In genomic region chr11:75397452-75397851, GRCm38 (mm10) we compare ENCODE assay signal across 30 mouse cellular contexts. TPM values are rescaled to one million over a fixed set of nuclear protein-coding genes. Genes with fewer than 3 reads are reported as not detected.
DNase-seq lines count a peak whose midpoint lies in the region; ATAC-seq and TF ChIP-seq lines count a peak whose summit lies in the region.
"Had no signal": no experiment of that assay in that cellular context is flagged by ENCODE, and none has a peak within 500 bp of the region (broad histone marks: within the 10 kb centered on the region; RNA-seq: fewer than 3 reads in every experiment).

No protein-coding gene starts in this region.

- DNase-seq in heart, adult 8-10 months (ENCODE audit: low spot score), result no peak
- DNase-seq in brain, adult 2 months (ENCODE audit: low read depth, low spot score), result peak; percentile 61
- peak; percentile 39 for DNase-seq in forebrain, postnatal 0 days
- no peak for DNase-seq in cerebellum, postnatal 4 days (ENCODE audit: low spot score in 2 of 2)
- DNase-seq: adrenal gland, postnatal 14 days; cerebellum, adult 18-20 months; cerebellum, postnatal 10 days; gastrocnemius, postnatal 36 days; heart, postnatal 10 days; kidney, adult 18-20 months; kidney, postnatal 25 days; right cerebral cortex, postnatal 4 days; thymus, adult 2 months; thymus, postnatal 36 days had no signal

- peak overlapping the region; percentile 57 for H3K27ac ChIP-seq in forebrain, embryonic 15.5 days (replicated peaks)
- no peak overlapping the region for H3K27ac ChIP-seq in forebrain, embryonic 12.5 days
- 0 out of 2 replicates have a peak overlapping the region, but pooled peaks have one; percentile 23 for H3K27ac ChIP-seq in heart, embryonic 15.5 days
- peak overlapping the region; percentile 75 for H3K27ac ChIP-seq in forebrain, postnatal 0 days (ENCODE audit: low read depth, low read length)
- H3K27ac ChIP-seq: kidney, embryonic 15.5 days; limb, embryonic 13.5 days; lung, embryonic 15.5 days; midbrain, embryonic 10.5 days; neural tube, embryonic 13.5 days; stomach, postnatal 0 days had no signal

- WGBS in forebrain, embryonic 15.5 days, result 50% methylated on average over 7 of the region's 7 CpGs
- WGBS in forebrain, embryonic 12.5 days, result 79% methylated on average over 7 of the region's 7 CpGs
- WGBS in heart, embryonic 15.5 days, result 31% methylated on average over 7 of the region's 7 CpGs
- WGBS in forebrain, postnatal 0 days, result 47% methylated on average over 7 of the region's 7 CpGs

- no peak for ATAC-seq in forebrain, embryonic 15.5 days (replicated peaks)
- no peak for ATAC-seq in forebrain, embryonic 12.5 days (ENCODE audit: low FRiP score)
- ATAC-seq in heart, embryonic 15.5 days (replicated peaks; ENCODE audit: insufficient number of reproducible peaks, insufficient read depth, low FRiP score, low read depth), result no peak
- ATAC-seq in forebrain, postnatal 0 days, result peak; percentile 72
- ATAC-seq: CD4-positive, CD25-positive, alpha-beta regulatory T cell, adult 4 months; hindbrain, embryonic 16.5 days; midbrain, embryonic 15.5 days had no signal

- H3K9ac ChIP-seq in forebrain, embryonic 15.5 days (replicated peaks), result no peak overlapping the region
- no peak overlapping the region for H3K9ac ChIP-seq in forebrain, embryonic 12.5 days
- no peak overlapping the region for H3K9ac ChIP-seq in heart, embryonic 15.5 days
- H3K9ac ChIP-seq in forebrain, postnatal 0 days, result 0 out of 2 replicates have a peak overlapping the region, but pooled peaks have one; percentile 3
- H3K9ac ChIP-seq: kidney, embryonic 15.5 days; limb, embryonic 13.5 days; lung, embryonic 15.5 days; midbrain, embryonic 15.5 days; neural tube, embryonic 13.5 days had no signal

- no peaks in the 10 kb centered on the region for H3K27me3 ChIP-seq in forebrain, embryonic 15.5 days
- H3K27me3 ChIP-seq in forebrain, embryonic 12.5 days, result no peaks in the 10 kb centered on the region
- no peaks in the 10 kb centered on the region for H3K27me3 ChIP-seq in heart, embryonic 15.5 days
- H3K27me3 ChIP-seq in forebrain, postnatal 0 days (ENCODE audit: insufficient read depth, low read length), result no peaks in the 10 kb centered on the region
- H3K27me3 ChIP-seq: kidney, embryonic 15.5 days; limb, embryonic 13.5 days; lung, embryonic 15.5 days; midbrain, embryonic 15.5 days; neural tube, embryonic 13.5 days had no signal

- H3K9me3 ChIP-seq in forebrain, embryonic 15.5 days, result no peaks in the 10 kb centered on the region
- H3K9me3 ChIP-seq in forebrain, embryonic 12.5 days, result no peaks in the 10 kb centered on the region
- H3K9me3 ChIP-seq in heart, embryonic 15.5 days (replicated peaks), result no peaks in the 10 kb centered on the region
- H3K9me3 ChIP-seq in forebrain, postnatal 0 days (ENCODE audit: low read length), result no peaks in the 10 kb centered on the region
- H3K9me3 ChIP-seq: kidney, embryonic 15.5 days; lung, embryonic 15.5 days; midbrain, embryonic 10.5 days; midbrain, embryonic 15.5 days; neural tube, embryonic 13.5 days had no signal

- no peak overlapping the region for H3K4me3 ChIP-seq in forebrain, embryonic 15.5 days
- no peak overlapping the region for H3K4me3 ChIP-seq in forebrain, embryonic 12.5 days (replicated peaks)
- H3K4me3 ChIP-seq in heart, embryonic 15.5 days, result no peak overlapping the region
- H3K4me3 ChIP-seq in forebrain, postnatal 0 days (ENCODE audit: low read depth, low read length), result no peak overlapping the region
- H3K4me3 ChIP-seq: erythroblast, embryonic 14.5 days; kidney, embryonic 15.5 days; limb, embryonic 13.5 days; lung, embryonic 15.5 days; midbrain, embryonic 10.5 days; midbrain, embryonic 15.5 days; neural tube, embryonic 13.5 days had no signal

- H3K4me2 ChIP-seq in forebrain, embryonic 15.5 days (replicated peaks), result no peak overlapping the region
- no peak overlapping the region for H3K4me2 ChIP-seq in forebrain, embryonic 12.5 days
- H3K4me2 ChIP-seq in heart, embryonic 15.5 days, result peak overlapping the region; percentile 36
- no peak overlapping the region for H3K4me2 ChIP-seq in forebrain, postnatal 0 days (ENCODE audit: low read depth)
- H3K4me2 ChIP-seq: kidney, embryonic 15.5 days; limb, embryonic 13.5 days; liver, embryonic 11.5 days; lung, embryonic 15.5 days; midbrain, embryonic 15.5 days; neural tube, embryonic 13.5 days had no signal

- TF ChIP-seq CTCF in forebrain, postnatal 0 days (IDR thresholded peaks at IDR 0.05; ENCODE audit: low read depth), result no peak

- H3K4me1 ChIP-seq in forebrain, embryonic 15.5 days, result peaks cover 11% of the 10 kb centered on the region; the same call in 1 of the 2 replicates
- no peaks in the 10 kb centered on the region for H3K4me1 ChIP-seq in forebrain, embryonic 12.5 days
- peaks cover 6% of the 10 kb centered on the region for H3K4me1 ChIP-seq in heart, embryonic 15.5 days (replicated peaks)
- peaks cover 6% of the 10 kb centered on the region; the same call in 1 of the 2 replicates for H3K4me1 ChIP-seq in forebrain, postnatal 0 days (ENCODE audit: insufficient read depth)
- H3K4me1 ChIP-seq: kidney, embryonic 15.5 days; limb, embryonic 13.5 days; midbrain, embryonic 15.5 days had no signal

- H3K36me3 ChIP-seq in forebrain, embryonic 15.5 days, result no peaks in the 10 kb centered on the region
- H3K36me3 ChIP-seq in forebrain, embryonic 12.5 days (replicated peaks), result no peaks in the 10 kb centered on the region; the same call in 1 of the 2 replicates
- H3K36me3 ChIP-seq in heart, embryonic 15.5 days, result peaks cover 4% of the 10 kb centered on the region; the same call in 1 of the 2 replicates
- H3K36me3 ChIP-seq in forebrain, postnatal 0 days (ENCODE audit: insufficient read depth), result no peaks in the 10 kb centered on the region
- H3K36me3 ChIP-seq: lung, embryonic 15.5 days; midbrain, embryonic 15.5 days; neural tube, embryonic 13.5 days had no signal

RNA-seq across cellular contexts. Expression of gene Serpinf1, which starts 25.0 kb away (rescaled TPM):
- polyA plus RNA-seq in forebrain, embryonic 15.5 days (2015; fragmentation: Nextera tagmentation; extraction: Ambion mirVana), result 21.4 and 27.2 TPM in 2 replicates
- polyA plus RNA-seq in forebrain, embryonic 12.5 days (2016; fragmentation: Nextera tagmentation; extraction: Ambion mirVana), result 35.8 and 44.7 TPM in 2 replicates
- 34.7 and 54.2 TPM in 2 replicates for polyA plus RNA-seq in heart, embryonic 15.5 days (2015; fragmentation: Nextera tagmentation; extraction: Ambion mirVana)
- 10 to 100 TPM; 13.2 to 18.3 (median 16.8) TPM for total RNA-seq in heart, adult 8-10 months (2022)
- 43.0 and 53.3 TPM in 2 replicates for total RNA-seq in forebrain, postnatal 0 days (2014; rRNA removed)
- polyA plus RNA-seq in forebrain, postnatal 0 days (2015; fragmentation: Nextera tagmentation; extraction: Ambion mirVana), result 44.6 and 57.7 TPM in 2 replicates

RNA-seq across cellular contexts. Expression of gene Serpinf2, which starts 41.9 kb away (rescaled TPM):
- 0.22 TPM in 1 of 2 replicates, not detected in the other for polyA plus RNA-seq in forebrain, embryonic 15.5 days (2015; fragmentation: Nextera tagmentation; extraction: Ambion mirVana)
- not detected in 2 replicates for polyA plus RNA-seq in forebrain, embryonic 12.5 days (2016; fragmentation: Nextera tagmentation; extraction: Ambion mirVana)
- polyA plus RNA-seq in heart, embryonic 15.5 days (2015; fragmentation: Nextera tagmentation; extraction: Ambion mirVana), result 0.35 and 4.3 TPM in 2 replicates
- total RNA-seq in heart, adult 8-10 months (2022), result not detected
- 0.24 TPM in 1 of 2 replicates, not detected in the other for total RNA-seq in forebrain, postnatal 0 days (2014; rRNA removed)
- not detected in 2 replicates for polyA plus RNA-seq in forebrain, postnatal 0 days (2015; fragmentation: Nextera tagmentation; extraction: Ambion mirVana)
- total RNA-seq: gastrocnemius, postnatal 36 days; heart, postnatal 10 days had no signal
- polyA plus RNA-seq: embryonic facial prominence, embryonic 14.5 days; hindbrain, embryonic 11.5 days; midbrain, embryonic 10.5 days; midbrain, embryonic 15.5 days had no signal

RNA-seq across cellular contexts. Expression of gene Smyd4, which starts 49.2 kb away (rescaled TPM):
- polyA plus RNA-seq in forebrain, embryonic 15.5 days (2015; fragmentation: Nextera tagmentation; extraction: Ambion mirVana), result 17.0 and 17.4 TPM in 2 replicates
- 20.0 and 21.0 TPM in 2 replicates for polyA plus RNA-seq in forebrain, embryonic 12.5 days (2016; fragmentation: Nextera tagmentation; extraction: Ambion mirVana)
- polyA plus RNA-seq in heart, embryonic 15.5 days (2015; fragmentation: Nextera tagmentation; extraction: Ambion mirVana), result 12.3 and 13.4 TPM in 2 replicates
- total RNA-seq in heart, adult 8-10 months (2022), result 10 to 100 TPM in 1 of 4 experiments, 1 to 10 TPM in 3; 5.7 to 10.1 (median 8.3) TPM
- 20.8 and 28.8 TPM in 2 replicates for total RNA-seq in forebrain, postnatal 0 days (2014; rRNA removed)
- 13.9 and 21.5 TPM in 2 replicates for polyA plus RNA-seq in forebrain, postnatal 0 days (2015; fragmentation: Nextera tagmentation; extraction: Ambion mirVana)

RNA-seq across cellular contexts. Expression of gene Rpa1, which starts 49.3 kb away (rescaled TPM):
- 67.0 and 71.6 TPM in 2 replicates for polyA plus RNA-seq in forebrain, embryonic 15.5 days (2015; fragmentation: Nextera tagmentation; extraction: Ambion mirVana)
- polyA plus RNA-seq in forebrain, embryonic 12.5 days (2016; fragmentation: Nextera tagmentation; extraction: Ambion mirVana), result 140 and 160 TPM in 2 replicates
- polyA plus RNA-seq in heart, embryonic 15.5 days (2015; fragmentation: Nextera tagmentation; extraction: Ambion mirVana), result 83.6 and 86.2 TPM in 2 replicates
- 10 to 100 TPM; 62.6 to 69.4 (median 67.4) TPM for total RNA-seq in heart, adult 8-10 months (2022)
- 41.6 and 58.5 TPM in 2 replicates for total RNA-seq in forebrain, postnatal 0 days (2014; rRNA removed)
- polyA plus RNA-seq in forebrain, postnatal 0 days (2015; fragmentation: Nextera tagmentation; extraction: Ambion mirVana), result 50.1 and 54.1 TPM in 2 replicates

RNA-seq across cellular contexts. Expression of gene Wdr81, which starts 57.1 kb away (rescaled TPM):
- polyA plus RNA-seq in forebrain, embryonic 15.5 days (2015; fragmentation: Nextera tagmentation; extraction: Ambion mirVana), result 7.7 and 8.2 TPM in 2 replicates
- polyA plus RNA-seq in forebrain, embryonic 12.5 days (2016; fragmentation: Nextera tagmentation; extraction: Ambion mirVana), result 7.2 and 8.7 TPM in 2 replicates
- 3.1 and 4.5 TPM in 2 replicates for polyA plus RNA-seq in heart, embryonic 15.5 days (2015; fragmentation: Nextera tagmentation; extraction: Ambion mirVana)
- 10 to 100 TPM in 1 of 4 experiments, 1 to 10 TPM in 3; 7.9 to 10.1 (median 8.8) TPM for total RNA-seq in heart, adult 8-10 months (2022)
- total RNA-seq in forebrain, postnatal 0 days (2014; rRNA removed), result 15.8 and 15.9 TPM in 2 replicates
- polyA plus RNA-seq in forebrain, postnatal 0 days (2015; fragmentation: Nextera tagmentation; extraction: Ambion mirVana), result 4.2 and 4.9 TPM in 2 replicates

Comparison
In these comparisons a context has a peak if more than half of its experiments do, and no peak if none do; other contexts are left out.
1. DNase-seq: peak in brain, adult 2 months (single experiment) and forebrain, postnatal 0 days (single experiment); none in heart, adult 8-10 months (single experiment) and cerebellum, postnatal 4 days (0 of 2).